Comparison of ENCODE assay signal across 9 mouse cellular contexts in the genomic region with DNA sequence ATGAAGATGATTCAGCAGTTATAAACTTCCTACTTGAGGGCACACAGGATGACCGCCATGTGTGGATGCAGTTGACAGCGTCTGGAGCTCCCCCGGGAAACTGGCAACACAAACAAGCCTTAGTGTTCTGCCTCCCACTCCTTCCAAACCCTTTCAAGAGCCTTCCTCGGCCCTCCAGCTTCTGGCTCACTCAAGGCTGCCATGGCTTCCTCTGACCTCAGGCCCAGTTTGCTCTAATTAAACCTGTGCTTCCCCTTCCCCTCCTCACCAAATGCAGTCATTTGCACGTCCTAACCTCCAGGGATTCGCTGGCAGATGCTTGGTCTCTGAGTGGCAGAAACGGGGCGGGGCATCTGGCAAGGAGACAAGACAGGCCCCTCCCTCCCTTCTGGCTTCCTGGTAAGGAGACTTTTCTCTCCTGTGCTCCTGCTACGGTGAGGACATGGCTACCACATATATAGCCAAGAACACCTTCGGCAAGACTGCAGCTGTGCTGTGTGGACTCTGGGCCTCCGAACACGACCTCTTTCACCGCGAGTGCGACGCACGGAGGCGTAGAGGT. TPM values are rescaled to one million over a fixed set of nuclear protein-coding genes. Genes with fewer than 3 reads are reported as not detected.
DNase-seq lines count a peak whose midpoint lies in the region; ATAC-seq lines count a peak whose summit lies in the region.
"Had no signal": no experiment of that assay in that cellular context is flagged by ENCODE, and none has a peak within 500 bp of the region (broad histone marks: within the 10 kb centered on the region; RNA-seq: fewer than 3 reads in every experiment).

No protein-coding gene starts in this region.

- H3K9me3 ChIP-seq in heart, embryonic 11.5 days (replicated peaks; ENCODE audit: control insufficient read depth, low read length): no peaks in the 10 kb centered on the region
- no peaks in the 10 kb centered on the region for H3K9me3 ChIP-seq in midbrain, embryonic 12.5 days

- DNase-seq in left cerebral cortex, postnatal 4 days: peak; percentile 88
- no peak for DNase-seq in left cerebral cortex, postnatal 14 days (ENCODE audit: low spot score in 2 of 2)
- peak; percentile 26 to 71 for DNase-seq in cerebellum, postnatal 4 days (ENCODE audit: low spot score in 2 of 2)
- no peak for DNase-seq in ovary, adult 18-20 months (ENCODE audit: low spot score)
- no peak for DNase-seq in gastrocnemius, postnatal 4 days (ENCODE audit: low spot score in 2 of 2)
- DNase-seq in layer of hippocampus, postnatal 25 days (ENCODE audit: extremely low spot score in 1 of 2, low spot score in 1 of 2): no peak

- no peak for ATAC-seq in heart, embryonic 11.5 days (replicated peaks; ENCODE audit: insufficient number of reproducible peaks, low FRiP score, low TSS enrichment)
- peak; percentile 34; the same call in 1 of the 2 replicates for ATAC-seq in midbrain, embryonic 12.5 days (ENCODE audit: low FRiP score, low read depth)

- H3K9ac ChIP-seq in heart, embryonic 11.5 days (ENCODE audit: low read depth, low read length): no peak overlapping the region
- H3K9ac ChIP-seq in midbrain, embryonic 12.5 days (replicated peaks): no peak overlapping the region

- no peak overlapping the region for H3K4me3 ChIP-seq in heart, embryonic 11.5 days (ENCODE audit: low read depth, low read length)
- H3K4me3 ChIP-seq in midbrain, embryonic 12.5 days: no peak overlapping the region

- intact Hi-C loops in left cerebral cortex, postnatal 4 days (cut with DNase I): no loop called here
- intact Hi-C loops in left cerebral cortex, postnatal 14 days (cut with DNase I): loop anchor here (5.0 kb wide), 1 partner anchor 76 kb away; no protein-coding TSS in a partner anchor

- H3K4me1 ChIP-seq in heart, embryonic 11.5 days (ENCODE audit: control insufficient read depth, insufficient read depth, low read length): no peaks in the 10 kb centered on the region
- peaks cover 5% of the 10 kb centered on the region; the same call in 1 of the 2 replicates for H3K4me1 ChIP-seq in midbrain, embryonic 12.5 days

- no peak overlapping the region for H3K27ac ChIP-seq in heart, embryonic 11.5 days (ENCODE audit: low read depth, low read length)
- H3K27ac ChIP-seq in midbrain, embryonic 12.5 days (replicated peaks): no peak overlapping the region

- no peaks in the 10 kb centered on the region for H3K27me3 ChIP-seq in heart, embryonic 11.5 days (ENCODE audit: control insufficient read depth, insufficient read depth, low read length)
- H3K27me3 ChIP-seq in midbrain, embryonic 12.5 days: no peaks in the 10 kb centered on the region

- peak overlapping the region; percentile 17 for H3K4me2 ChIP-seq in heart, embryonic 11.5 days
- H3K4me2 ChIP-seq in midbrain, embryonic 12.5 days (replicated peaks): no peak overlapping the region

- 51% methylated on average over 18 of the region's 18 CpGs for WGBS in heart, embryonic 11.5 days (ENCODE audit: insufficient replicate concordance)
- WGBS in midbrain, embryonic 12.5 days: 56% methylated on average over 18 of the region's 18 CpGs

- no peaks in the 10 kb centered on the region for H3K36me3 ChIP-seq in heart, embryonic 11.5 days (ENCODE audit: control insufficient read depth, insufficient read depth, low read length)
- 0 out of 2 replicates have a peak, but pooled peaks cover 4% of the 10 kb centered on the region for H3K36me3 ChIP-seq in midbrain, embryonic 12.5 days

RNA-seq across cellular contexts. Expression of a gene that starts 13.2 kb away (rescaled TPM):
- total RNA-seq in left cerebral cortex, postnatal 4 days (2021): not detected
- not detected for total RNA-seq in left cerebral cortex, postnatal 14 days (2021)
- polyA plus RNA-seq in heart, embryonic 11.5 days (2014; fragmentation: Nextera tagmentation; extraction: Ambion mirVana): not detected in 2 replicates
- 0.12 TPM in 1 of 2 replicates, not detected in the other for polyA plus RNA-seq in midbrain, embryonic 12.5 days (2016; fragmentation: Nextera tagmentation; extraction: Ambion mirVana)
- not detected for total RNA-seq in gastrocnemius, postnatal 4 days (2021)
- total RNA-seq in layer of hippocampus, postnatal 25 days (2021): not detected
- polyA plus RNA-seq: limb, embryonic 14.5 days had no signal

Comparison
In these comparisons a context has a peak if more than half of its experiments do, and no peak if none do; other contexts are left out.
1. DNase-seq: peak in left cerebral cortex, postnatal 4 days (single experiment) and cerebellum, postnatal 4 days (2 of 2); none in left cerebral cortex, postnatal 14 days (0 of 2), ovary, adult 18-20 months (single experiment), gastrocnemius, postnatal 4 days (0 of 2) and layer of hippocampus, postnatal 25 days (0 of 2).